Mouse (Mus musculus) MEL (cell line): ENCODE measurements at regions not wholly inside any gene's neighbourhood (a gene's known extent, or its start where the extent isn't known, plus 50 kb on each side); places are given as distances from the start of the nearest gene placed in this dataset.
"Not testable (repeated sequence)": the region's sequence is repeated elsewhere in the genome, so short reads cannot be mapped to it uniquely, and the experiment has no call there.

Source experiments
- DNase-seq: peaks from one replicate; pipeline ENCODE4 v3.0.0; 2011; ENCODE audit warnings: low read depth, low spot score
- H3K27ac ChIP-seq: 2 replicates; pipeline ENCODE4 v1.5.1; 2012; ENCODE audit warnings: low read depth, mild to moderate bottlenecking, control low read depth, low read length, moderate library complexity; ENCODE audit not compliant: control insufficient read depth
- H3K27me3 ChIP-seq, 2 experiments: fragments of 150-350 bp in 1 of 2; sonication (generic) in 1 of 2; 2 replicates each; pipeline ENCODE4 v1.6.1; 2012; ENCODE audit warnings: low read length in 2 of 2, mild to moderate bottlenecking in 2 of 2, improper control_type of control experiment in 1 of 2, moderate library complexity in 1 of 2; ENCODE audit not compliant: insufficient read depth in 2 of 2, control insufficient read depth in 1 of 2
- H3K36me3 ChIP-seq, 2 experiments: 2 replicates each; pipeline ENCODE4 v1.6.1; 2012 to 2014; ENCODE audit warnings: low read length in 2 of 2, improper control_type of control experiment in 1 of 2, inconsistent platforms in 1 of 2, mild to moderate bottlenecking in 1 of 2; ENCODE audit not compliant: insufficient read depth in 2 of 2, control insufficient read depth in 1 of 2
- H3K4me1 ChIP-seq, 2 experiments: fragments of 150-350 bp in 1 of 2; sonication (generic) in 1 of 2; 2 replicates each; pipeline ENCODE4 v1.6.1; 2012; ENCODE audit warnings: low read length in 2 of 2, improper control_type of control experiment in 1 of 2, mild to moderate bottlenecking in 1 of 2; ENCODE audit not compliant: insufficient read depth in 2 of 2, control insufficient read depth in 1 of 2
- H3K4me3 ChIP-seq, 2 experiments: fragments of 150-350 bp in 1 of 2; sonication (generic) in 1 of 2; 2 replicates each; pipeline ENCODE4 v1.5.1; 2012; ENCODE audit warnings: low read depth in 2 of 2, low read length in 2 of 2, mild to moderate bottlenecking in 2 of 2, moderate library complexity in 2 of 2, control low read depth in 1 of 2, improper control_type of control experiment in 1 of 2; ENCODE audit not compliant: control insufficient read depth in 1 of 2, insufficient read depth in 1 of 2
- H3K79me2 ChIP-seq: 2 replicates; pipeline ENCODE4 v1.6.1; 2012; ENCODE audit warnings: mild to moderate bottlenecking, low read length, moderate library complexity; ENCODE audit not compliant: control insufficient read depth, poor library complexity, insufficient read depth
- H3K9ac ChIP-seq: 2 replicates; pipeline ENCODE4 v1.6.1; 2012; ENCODE audit warnings: low read depth, mild to moderate bottlenecking, control low read depth, low read length, moderate library complexity; ENCODE audit not compliant: control insufficient read depth, poor library complexity, severe bottlenecking
- H3K9me3 ChIP-seq: fragments of 150-350 bp; sonication (generic); replicated peaks from 2 replicates; pipeline ENCODE4 v1.6.1; 2012; ENCODE audit warnings: mild to moderate bottlenecking, low read length, improper control_type of control experiment, moderate library complexity; ENCODE audit not compliant: insufficient read depth
- BHLHE40 ChIP-seq: IDR thresholded peaks from 2 replicates; pipeline ENCODE4 v1.6.1; 2012; ENCODE audit warnings: low read depth, mild to moderate bottlenecking, inconsistent platforms, low read length, improper control_type of control experiment, borderline replicate concordance
- CHD2 ChIP-seq: IDR thresholded peaks from 2 replicates; pipeline ENCODE4 v1.6.1; 2011; ENCODE audit warnings: low read length, improper control_type of control experiment
- CTCF ChIP-seq, 3 experiments: IDR thresholded peaks in 2 of 3; conservative IDR thresholded peaks in 1 of 3; 2 replicates each; pipeline ENCODE4 v1.5.1; 2011 to 2012; ENCODE audit warnings: low read length in 3 of 3, low read depth in 2 of 3, mild to moderate bottlenecking in 2 of 3, improper control_type of control experiment in 1 of 3, inconsistent platforms in 1 of 3, mixed read lengths in 1 of 3, moderate library complexity in 1 of 3; ENCODE audit not compliant: control insufficient read depth in 1 of 3, insufficient read depth in 1 of 3, poor library complexity in 1 of 3, severe bottlenecking in 1 of 3
- ELF1 ChIP-seq: IDR thresholded peaks from 2 replicates; pipeline ENCODE4 v1.6.1; 2014; ENCODE audit warnings: low read depth, mild to moderate bottlenecking, inconsistent platforms, low read length, improper control_type of control experiment, moderate library complexity
- GABPA ChIP-seq: IDR thresholded peaks from 2 replicates; pipeline ENCODE4 v1.6.1; 2012; ENCODE audit warnings: low read depth, mild to moderate bottlenecking, inconsistent platforms, low read length, improper control_type of control experiment, moderate library complexity
- GATA1 ChIP-seq: IDR thresholded peaks from 2 replicates; pipeline ENCODE4 v1.6.1; 2011; ENCODE audit warnings: low read depth, low read length, improper control_type of control experiment
- HCFC1 ChIP-seq: IDR thresholded peaks from 2 replicates; pipeline ENCODE4 v1.6.1; 2012; ENCODE audit warnings: low read depth, mild to moderate bottlenecking, inconsistent platforms, low read length, improper control_type of control experiment, moderate library complexity
- JUND ChIP-seq: IDR thresholded peaks from 2 replicates; pipeline ENCODE4 v1.6.1; 2011; ENCODE audit warnings: low read depth, mild to moderate bottlenecking, improper control_type of control experiment, low read length
- MAFK ChIP-seq: IDR thresholded peaks from 2 replicates; pipeline ENCODE4 v1.6.1; 2011; ENCODE audit warnings: low read depth, mild to moderate bottlenecking, low read length, improper control_type of control experiment, borderline replicate concordance
- MAX ChIP-seq: IDR thresholded peaks from 2 replicates; pipeline ENCODE4 v1.6.1; 2011; ENCODE audit warnings: low read length, improper control_type of control experiment
- MAZ ChIP-seq: IDR thresholded peaks from 2 replicates; pipeline ENCODE4 v1.6.1; 2012; ENCODE audit warnings: low read depth, mild to moderate bottlenecking, inconsistent platforms, low read length, improper control_type of control experiment
- MXI1 ChIP-seq: IDR thresholded peaks from 2 replicates; pipeline ENCODE4 v1.6.1; 2011; ENCODE audit warnings: mild to moderate bottlenecking, low read depth, low read length, improper control_type of control experiment
- MYB ChIP-seq: IDR thresholded peaks from 2 replicates; pipeline ENCODE4 v1.6.1; 2011; ENCODE audit warnings: mild to moderate bottlenecking, low read depth, low read length, improper control_type of control experiment
- MYC ChIP-seq: IDR thresholded peaks from 2 replicates; pipeline ENCODE4 v1.6.1; 2011; ENCODE audit warnings: low read depth, mild to moderate bottlenecking, low read length, improper control_type of control experiment, moderate library complexity
- NELFE ChIP-seq: IDR thresholded peaks from 2 replicates; pipeline ENCODE4 v1.6.1; 2011; ENCODE audit warnings: low read depth, low read length, improper control_type of control experiment
- POLR2A ChIP-seq, 2 experiments: IDR thresholded peaks; 2 replicates each; pipeline ENCODE4 v1.6.1; 2011 to 2012; ENCODE audit warnings: low read length in 2 of 2, mild to moderate bottlenecking in 2 of 2, control low read depth in 1 of 2, improper control_type of control experiment in 1 of 2, low read depth in 1 of 2, moderate library complexity in 1 of 2; ENCODE audit not compliant: control insufficient read depth in 1 of 2, insufficient read depth in 1 of 2, poor library complexity in 1 of 2
- POLR2AphosphoS2 ChIP-seq: IDR thresholded peaks from 2 replicates; pipeline ENCODE4 v1.6.1; 2011; ENCODE audit warnings: low read length, improper control_type of control experiment
- RAD21 ChIP-seq: IDR thresholded peaks from 2 replicates; pipeline ENCODE4 v1.6.1; 2011; ENCODE audit warnings: mild to moderate bottlenecking, low read depth, low read length, improper control_type of control experiment
- RCOR1 ChIP-seq: IDR thresholded peaks from 2 replicates; pipeline ENCODE4 v1.6.1; 2012; ENCODE audit warnings: low read depth, mild to moderate bottlenecking, inconsistent platforms, low read length, improper control_type of control experiment
- SIN3A ChIP-seq: IDR thresholded peaks from 2 replicates; pipeline ENCODE4 v1.6.1; 2012; ENCODE audit warnings: low read length, improper control_type of control experiment, inconsistent platforms
- TAL1 ChIP-seq: IDR thresholded peaks from 2 replicates; pipeline ENCODE4 v1.6.1; 2012; ENCODE audit warnings: mild to moderate bottlenecking, inconsistent platforms, low read length, moderate library complexity, mixed read lengths
- TCF12 ChIP-seq: IDR thresholded peaks from 2 replicates; pipeline ENCODE4 v1.6.1; 2014; ENCODE audit warnings: low read depth, mild to moderate bottlenecking, inconsistent platforms, low read length, improper control_type of control experiment, moderate library complexity
- USF1 ChIP-seq: IDR thresholded peaks from 2 replicates; pipeline ENCODE4 v1.6.1; 2014; ENCODE audit warnings: low read depth, mild to moderate bottlenecking, inconsistent platforms, low read length, improper control_type of control experiment, moderate library complexity
- USF2 ChIP-seq, 2 experiments: IDR thresholded peaks; 2 replicates each; pipeline ENCODE4 v1.6.1; 2011 to 2012; ENCODE audit warnings: improper control_type of control experiment in 2 of 2, low read length in 2 of 2, borderline replicate concordance in 1 of 2, inconsistent platforms in 1 of 2, low read depth in 1 of 2, mild to moderate bottlenecking in 1 of 2; ENCODE audit not compliant: insufficient read depth in 1 of 2
- ZMIZ1 ChIP-seq: IDR thresholded peaks from 2 replicates; pipeline ENCODE4 v1.6.1; 2012; ENCODE audit warnings: low read depth, mild to moderate bottlenecking, inconsistent platforms, low read length, improper control_type of control experiment, moderate library complexity
- ZNF384 ChIP-seq: IDR thresholded peaks from 2 replicates; pipeline ENCODE4 v1.6.1; 2012; ENCODE audit warnings: low read depth, mild to moderate bottlenecking, inconsistent platforms, low read length, improper control_type of control experiment

- not testable (repeated sequence) for H3K4me1 ChIP-seq, DNase-seq, H3K79me2 ChIP-seq, H3K27ac ChIP-seq, H3K27me3 ChIP-seq, H3K9me3 ChIP-seq, H3K9ac ChIP-seq, H3K4me3 ChIP-seq, H3K36me3 ChIP-seq
Observed at GRCm38 (mm10) chr5:109842186-109842978, 80.8 kb upstream of the Gm15446 start.

GRCm38 (mm10) chr5:109844236-109844635 is 79.0 kb upstream of the Gm15446 start:
- Histone ChIP-seq H3K4me3 (peak overlapping the region; percentile 74 to 95), H3K9ac (peak overlapping the region; percentile 71)
- not testable (repeated sequence) for H3K79me2 ChIP-seq, H3K27ac ChIP-seq, H3K4me1 ChIP-seq, H3K36me3 ChIP-seq, H3K9me3 ChIP-seq, H3K27me3 ChIP-seq
- peak; percentile 48 for DNase-seq

GRCm38 (mm10) chr5:109844753-109845186 is 78.4 kb upstream of the Gm15446 start:
- Histone ChIP-seq H3K4me1 (0 out of 4 replicates have a peak, but pooled peaks cover 0 to 4% of the 10 kb centered on the region in 2 experiments), H3K9ac (peak overlapping the region; percentile 71), H3K79me2 (0 out of 2 replicates have a peak, but pooled peaks cover 2% of the 10 kb centered on the region), H3K9me3 (no peaks in the 10 kb centered on the region), H3K4me3 (peak overlapping the region; percentile 74 to 95), H3K27me3 (no peaks in the 10 kb centered on the region), H3K36me3 (peaks cover 0 to 2% of the 10 kb centered on the region in 2 experiments; a peak in 1 of 4 replicates), H3K27ac (no peak overlapping the region)
- peak; percentile 93 for DNase-seq
- peak; percentile 57; the same call in 1 of the 2 replicates for TF ChIP-seq ELF1
- peak; percentile 55 for TF ChIP-seq MXI1
- TF ChIP-seq CHD2 = no peak
- no peak for TF ChIP-seq MAFK
- no peak for TF ChIP-seq MAZ
- no peak for TF ChIP-seq BHLHE40
- peak; percentile 51 for TF ChIP-seq NELFE
- peak; percentile 41 for TF ChIP-seq SIN3A
- no peak for TF ChIP-seq TAL1
- TF ChIP-seq HCFC1 = 0 out of 2 replicates have a peak, but pooled peaks have one; percentile 38
- no peak for TF ChIP-seq USF2 (IDR thresholded peaks at IDR 0.05; ENCODE audit: borderline replicate concordance in 1 of 2, insufficient read depth in 1 of 2, low read depth in 1 of 2, low read length in 2 of 2)
- TF ChIP-seq POLR2A (IDR thresholded peaks at IDR 0.05; ENCODE audit: control insufficient read depth in 1 of 2, insufficient read depth in 1 of 2, low read depth in 1 of 2, low read length in 2 of 2, poor library complexity in 1 of 2) = peak; percentile 51 to 73; a peak in 2 of 4 replicates
- no peak for TF ChIP-seq GABPA
- no peak for TF ChIP-seq MYB
- no peak for TF ChIP-seq RAD21
- TF ChIP-seq ZMIZ1 = no peak
- TF ChIP-seq JUND = no peak
- TF ChIP-seq USF1 = no peak
- TF ChIP-seq MAX = no peak
- TF ChIP-seq POLR2AphosphoS2 = no peak
- TF ChIP-seq ZNF384 = no peak
- no peak for TF ChIP-seq GATA1
- no peak for TF ChIP-seq RCOR1
- no peak for TF ChIP-seq CTCF (IDR thresholded peaks at IDR 0.05 in 2 of 3, conservative IDR thresholded peaks at IDR 0.05 in 1 of 3; ENCODE audit: control insufficient read depth in 1 of 3, insufficient read depth in 1 of 3, low read depth in 2 of 3, low read length in 3 of 3, poor library complexity in 1 of 3, severe bottlenecking in 1 of 3)
- no peak for TF ChIP-seq TCF12
- no peak for TF ChIP-seq MYC
